Mouse (Mus musculus) right cerebral cortex, postnatal 4 days (tissue): ENCODE measurements around the gene Klc3.

Experiments
- DNase-seq: peaks from one replicate; pipeline ENCODE4 v3.0.0-alpha.2; 2022

Klc3 gene

DNA sequence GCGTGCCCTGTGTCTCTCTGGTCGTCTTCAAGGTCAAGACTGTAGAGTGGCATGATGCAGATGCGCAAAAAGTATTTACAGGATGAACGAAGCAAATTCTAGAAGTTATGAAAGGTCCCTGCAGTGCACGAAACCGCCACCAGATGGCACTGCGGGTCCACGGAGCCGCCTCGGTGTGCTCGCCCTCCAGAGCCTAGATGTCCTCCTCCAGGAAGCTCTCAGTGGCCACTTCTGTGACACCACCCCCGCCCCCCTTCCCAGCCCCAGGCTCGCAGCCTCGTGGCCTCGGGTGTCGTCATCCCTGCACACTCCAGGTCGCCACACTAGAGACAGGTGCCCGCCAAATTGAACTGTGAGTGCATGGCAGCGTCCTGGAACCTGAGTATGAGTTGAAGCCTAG, 1.5 kb upstream of the Klc3 start:
- DNase-seq, result peak; percentile 93

DNA sequence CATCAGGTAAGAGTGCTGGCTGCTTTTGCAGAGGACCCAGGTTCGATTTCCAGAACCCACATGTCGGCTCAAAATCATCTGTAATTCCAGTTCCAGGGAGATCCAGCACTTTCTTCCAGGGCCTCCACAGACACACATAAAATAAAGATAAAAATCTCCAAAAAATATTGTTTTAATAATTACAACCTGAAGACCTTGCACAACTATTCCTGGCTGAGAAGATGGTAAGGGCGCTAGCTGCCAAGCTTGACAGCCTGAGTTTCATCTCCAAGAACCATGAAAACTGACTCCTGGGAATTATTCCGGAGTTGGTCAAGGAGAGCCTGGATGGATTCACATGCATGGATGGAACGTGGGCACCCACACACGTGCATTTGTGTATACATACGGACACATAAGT, 572 bp upstream of the Klc3 start, which contains the start of gene Ckm:
TSS of gene Ckm (plus strand) at position 301 of the 400 bp plus-strand sequence.
- no peak for DNase-seq

DNA sequence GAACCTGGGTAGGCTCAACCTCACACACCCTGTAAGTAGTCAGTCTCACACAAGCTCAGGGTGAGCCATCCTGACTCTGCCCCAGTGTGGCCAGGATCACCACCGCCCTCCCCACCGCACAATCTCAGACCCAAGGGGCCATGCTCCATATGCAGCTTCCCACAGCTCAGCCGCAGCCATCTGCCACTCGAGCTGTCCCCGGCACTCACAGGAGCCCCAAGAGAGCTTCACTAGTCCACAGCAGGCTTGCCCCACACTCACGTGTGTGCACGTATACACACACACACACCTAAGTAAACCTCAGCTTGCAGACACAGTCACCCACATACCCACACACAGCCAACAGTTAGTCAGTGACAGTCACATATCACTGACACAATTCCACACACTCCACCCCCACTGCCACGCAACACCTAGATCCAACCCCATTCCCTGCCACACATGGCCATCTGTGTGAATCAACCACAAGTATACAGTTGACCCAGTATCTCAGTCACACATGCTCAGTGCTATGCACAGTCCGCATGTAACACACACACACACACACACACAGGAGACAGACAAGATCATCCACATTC, 1.3 kb downstream of the Klc3 start:
- DNase-seq, result no peak

DNA sequence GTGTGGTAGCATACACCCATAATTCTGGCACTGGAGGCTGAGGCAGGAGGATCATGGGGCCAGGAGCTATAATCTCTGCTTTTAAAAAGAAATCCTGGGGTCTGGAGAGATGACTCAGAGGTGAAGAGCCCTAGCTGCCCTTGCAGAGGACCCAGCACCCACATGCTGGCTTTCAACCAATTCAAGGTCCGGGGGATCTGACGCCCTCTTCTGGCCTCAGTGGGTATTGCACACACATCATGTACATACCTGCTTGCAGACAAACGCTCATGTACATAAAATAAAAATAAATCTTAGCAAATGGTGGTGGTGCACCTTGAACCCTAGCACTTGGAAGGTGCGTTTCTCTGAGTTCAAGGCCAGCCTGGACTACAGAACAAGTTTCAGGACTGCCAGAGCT, 3.0 kb downstream of the Klc3 start:
- no peak for DNase-seq

DNA sequence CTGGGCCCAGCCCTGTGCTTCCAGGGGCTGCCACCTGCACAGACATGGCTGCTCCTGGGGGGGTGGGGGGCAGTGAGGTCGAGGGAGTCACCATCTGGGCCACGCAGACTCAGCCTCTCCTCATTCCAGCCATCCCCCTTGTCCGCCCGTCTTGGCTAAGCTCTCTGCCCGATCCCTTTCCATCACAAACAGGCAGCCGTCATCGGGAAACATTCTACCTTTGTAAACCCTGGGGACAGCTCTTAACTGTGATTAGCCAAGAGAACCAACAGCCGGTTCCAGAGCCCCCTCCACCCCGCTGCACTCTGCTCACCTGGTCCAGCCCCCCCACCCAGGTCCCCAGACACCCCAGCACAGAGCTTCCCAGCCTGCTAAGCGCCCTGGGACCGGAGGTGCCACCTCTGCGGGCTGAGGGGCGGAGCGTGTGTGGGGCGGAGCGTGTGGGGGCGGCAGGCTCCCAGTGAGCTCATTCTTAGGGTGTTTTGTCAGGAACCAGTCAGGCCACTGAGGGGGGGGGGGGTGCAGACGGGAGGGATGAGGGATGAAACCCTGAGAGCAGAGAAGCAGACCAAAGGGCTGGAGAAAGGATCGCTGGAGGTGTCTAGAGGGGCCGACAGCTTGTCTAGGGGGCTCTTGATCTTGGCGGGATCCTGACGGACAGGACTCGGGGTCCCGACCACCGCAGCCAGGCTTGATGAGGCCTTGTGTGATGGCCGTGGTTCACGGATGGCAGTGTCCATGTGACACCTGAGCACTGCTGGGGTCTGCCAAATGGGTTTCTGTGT, 4.2 kb downstream of the Klc3 start:
- no peak for DNase-seq

DNA sequence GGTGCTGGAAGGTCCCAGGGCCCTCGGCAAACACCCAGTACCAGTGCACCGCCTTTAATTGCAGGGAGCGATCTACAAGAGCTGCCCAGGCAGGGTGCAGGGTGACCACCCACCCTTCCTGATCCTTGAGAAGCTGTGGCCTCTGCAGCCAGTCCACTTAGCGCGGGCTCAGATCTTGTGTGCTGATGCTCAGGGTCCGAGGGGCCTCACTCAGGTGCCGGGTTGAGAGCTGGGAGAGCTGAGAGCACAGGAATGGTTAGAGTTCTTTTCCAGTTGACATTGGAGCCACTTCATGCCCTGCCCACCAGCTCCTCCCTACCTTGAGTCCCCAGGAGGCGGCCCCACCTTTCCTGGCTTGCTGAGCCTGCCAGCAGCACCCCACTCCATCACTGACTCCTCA, 9.4 kb downstream of the Klc3 start:
- DNase-seq, result no peak

DNA sequence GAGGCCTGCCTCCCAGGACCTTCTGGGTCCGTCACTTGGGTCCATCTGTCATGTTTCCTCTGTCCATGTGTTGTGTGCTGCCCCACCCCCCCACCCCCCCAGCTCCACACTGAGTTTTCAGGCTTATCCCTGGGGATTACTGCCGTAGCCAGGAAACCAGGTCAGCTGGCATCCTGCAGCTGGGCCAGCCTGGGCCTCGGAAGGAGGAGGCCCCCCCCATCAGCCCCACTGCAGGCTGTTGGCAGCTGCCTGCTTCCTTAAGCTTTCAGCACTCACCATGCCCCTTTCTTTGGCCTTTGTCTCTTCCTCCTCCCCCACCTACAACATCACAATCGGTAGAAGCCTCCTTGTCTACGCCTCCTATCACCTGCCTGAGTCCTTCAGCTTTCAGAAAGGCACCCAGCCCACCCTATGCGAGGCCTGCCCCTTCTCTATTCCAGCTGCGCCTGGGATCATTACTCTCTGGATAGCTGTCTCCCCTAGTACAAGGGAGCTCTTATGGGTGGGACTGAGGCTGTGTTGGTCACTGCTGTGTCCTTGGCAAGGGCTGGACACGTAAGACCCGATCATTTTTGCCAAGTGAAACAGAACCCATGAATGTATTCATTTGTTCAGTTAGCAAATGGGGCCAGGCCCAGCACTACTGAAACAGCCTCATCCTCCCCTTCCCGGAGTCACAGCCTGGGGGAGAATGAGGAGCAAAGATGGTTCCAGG, 15.0 kb downstream of the Klc3 start:
- no peak for DNase-seq

DNA sequence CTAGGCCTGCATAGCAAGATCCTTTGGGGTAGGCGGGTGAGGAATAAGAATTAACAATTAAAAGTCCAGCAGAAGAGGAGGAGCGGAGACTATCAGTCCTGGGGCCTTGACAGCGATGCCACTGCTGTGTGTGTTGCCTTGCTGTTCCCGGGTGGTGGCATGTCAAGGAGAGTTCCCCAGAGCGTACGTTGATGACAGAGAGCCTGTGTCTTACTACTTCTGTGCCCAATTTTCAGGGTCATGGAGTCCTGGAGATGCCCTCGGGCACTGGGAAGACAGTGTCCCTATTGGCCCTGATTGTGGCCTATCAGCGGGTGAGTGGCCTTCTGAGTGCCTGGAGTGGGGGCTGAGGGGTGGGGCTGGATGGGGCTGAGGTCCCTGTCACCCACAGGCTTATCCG, 20.2 kb downstream of the Klc3 start:
- DNase-seq, result no peak

DNA sequence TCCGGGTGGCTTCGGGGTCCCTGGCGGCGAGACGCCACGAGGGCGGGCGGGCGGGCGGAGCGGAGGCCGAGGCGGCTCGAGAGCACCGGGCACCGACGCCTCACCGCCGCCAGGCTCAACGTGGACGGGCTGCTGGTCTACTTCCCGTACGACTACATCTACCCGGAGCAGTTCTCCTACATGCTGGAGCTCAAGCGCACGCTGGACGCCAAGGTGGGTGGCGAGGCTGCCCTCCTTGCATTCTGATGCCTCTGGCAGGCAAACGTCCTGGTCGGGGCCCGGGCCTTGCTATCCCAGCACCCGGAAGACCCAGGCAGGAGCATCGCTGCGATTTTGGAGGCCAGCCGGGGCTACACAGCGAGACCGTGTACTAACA, 21.8 kb downstream of the Klc3 start:
- DNase-seq, result no peak

DNA sequence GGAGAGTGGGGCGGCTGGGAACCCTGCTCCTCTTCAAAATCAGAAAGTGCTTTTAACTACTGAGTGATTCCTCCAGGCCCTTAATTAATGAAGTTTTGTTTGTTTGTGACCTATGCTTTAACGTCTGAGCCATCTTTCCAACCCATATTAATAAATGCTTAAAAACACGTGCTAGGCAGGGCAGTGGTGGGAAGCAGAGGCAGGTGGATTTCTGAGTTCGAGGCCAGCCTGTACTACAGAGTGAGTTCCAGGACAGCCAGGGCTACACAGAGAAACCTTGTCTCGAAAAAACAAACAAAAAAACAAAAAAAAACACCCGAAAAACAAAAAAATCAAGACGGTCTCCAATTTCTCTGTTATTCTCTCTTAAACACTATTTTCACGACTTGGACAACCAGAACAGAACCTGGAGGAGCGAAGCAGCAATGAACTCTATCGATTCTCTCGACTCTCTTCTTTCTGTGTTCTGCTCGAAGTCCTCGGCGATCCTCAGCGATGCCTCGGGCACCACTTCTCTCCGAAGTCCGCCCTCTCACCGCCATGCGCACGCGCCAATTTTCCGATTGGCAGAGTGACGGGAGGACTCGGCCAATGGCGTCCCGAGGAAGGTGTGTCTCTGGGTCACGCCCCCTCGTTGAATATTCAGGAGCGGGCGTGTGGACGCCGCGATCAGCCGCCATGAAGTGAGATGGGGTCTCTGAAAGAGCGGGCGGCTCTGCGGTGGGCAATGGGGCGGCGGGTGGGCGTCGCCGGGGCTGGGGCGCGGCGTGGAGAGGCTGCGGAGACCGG, 22.3 kb downstream of the Klc3 start, which contains the start of gene Ercc2:
TSS of gene Ercc2 (plus strand) at position 634 of the 789 bp plus-strand sequence.
- DNase-seq, result peak; percentile 99

DNA sequence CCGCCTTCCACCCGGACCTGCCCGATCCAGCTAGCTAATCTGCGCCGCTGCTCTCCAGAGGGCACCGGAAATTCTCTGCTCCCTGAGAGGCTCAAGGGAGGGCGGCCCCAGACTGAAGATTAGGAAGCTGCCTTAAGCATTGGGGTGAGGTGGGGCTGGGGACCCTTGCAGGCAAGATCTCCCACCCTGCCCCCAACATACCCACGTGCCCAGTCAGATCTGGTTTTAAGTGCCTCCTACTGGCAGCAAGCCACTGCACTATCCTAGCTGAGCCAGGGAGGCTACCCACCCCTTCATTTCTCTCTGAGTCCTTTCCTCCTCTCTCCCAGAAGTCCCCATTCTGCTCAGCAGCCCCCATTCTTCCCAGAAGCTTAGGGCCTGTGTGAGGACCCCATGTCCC, 25.9 kb downstream of the Klc3 start:
- no peak for DNase-seq

DNA sequence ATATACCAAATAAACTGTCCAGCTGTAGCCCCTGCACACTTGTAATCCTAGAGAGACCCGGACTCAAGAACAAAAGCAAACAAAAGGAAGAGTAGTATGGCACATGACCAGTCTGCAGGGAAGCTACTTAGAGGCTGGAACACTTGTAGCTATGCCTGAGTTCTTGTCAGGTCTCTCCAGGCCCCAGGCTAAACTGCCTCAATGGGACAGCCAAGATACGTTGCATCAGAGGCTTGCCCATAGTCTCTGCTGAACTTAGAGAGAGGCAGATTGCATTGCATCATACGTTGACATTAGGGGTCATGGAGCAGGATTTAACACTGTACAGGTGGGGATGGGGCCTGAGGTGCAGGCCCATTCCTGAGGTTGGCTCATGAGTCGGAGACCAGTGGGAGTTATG, 27.9 kb downstream of the Klc3 start:
- no peak for DNase-seq

DNA sequence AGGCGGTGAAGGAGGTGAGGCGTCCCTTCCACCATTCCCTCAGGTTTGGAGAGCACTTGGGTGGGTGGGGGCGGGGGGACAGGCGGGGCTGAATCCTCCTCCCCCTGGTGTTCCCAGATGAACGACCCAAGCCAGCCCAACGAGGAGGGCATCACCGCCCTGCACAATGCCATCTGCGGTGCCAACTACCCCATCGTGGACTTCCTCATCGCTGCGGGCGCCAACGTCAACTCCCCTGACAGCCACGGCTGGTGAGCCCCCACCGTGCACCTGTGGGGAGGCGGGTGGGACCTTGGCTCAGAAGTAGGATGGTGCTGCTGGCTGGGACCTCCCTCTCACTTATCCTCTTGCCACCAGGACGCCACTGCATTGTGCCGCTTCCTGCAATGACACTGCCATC, 28.5 kb downstream of the Klc3 start:
- DNase-seq, result no peak

DNA sequence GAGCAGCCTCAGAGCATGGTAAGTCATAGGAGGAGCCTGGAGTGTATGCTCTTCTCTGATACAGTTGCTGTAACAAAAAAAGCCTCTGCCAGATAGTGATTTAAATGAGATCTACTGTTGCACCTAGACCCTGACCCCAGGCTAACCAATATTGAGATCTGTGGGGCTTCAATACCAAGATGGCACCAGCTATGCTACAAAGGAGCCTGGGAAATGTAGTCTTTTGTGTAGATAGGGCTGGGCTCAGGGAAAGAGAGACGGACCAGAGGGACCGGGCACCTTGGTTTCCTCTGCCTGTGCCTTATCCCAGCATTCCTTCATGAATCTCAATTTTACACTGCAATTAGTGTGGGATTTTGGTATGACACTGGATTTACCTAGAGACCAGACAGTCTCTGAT, 30.5 kb downstream of the Klc3 start:
- DNase-seq, result no peak

DNA sequence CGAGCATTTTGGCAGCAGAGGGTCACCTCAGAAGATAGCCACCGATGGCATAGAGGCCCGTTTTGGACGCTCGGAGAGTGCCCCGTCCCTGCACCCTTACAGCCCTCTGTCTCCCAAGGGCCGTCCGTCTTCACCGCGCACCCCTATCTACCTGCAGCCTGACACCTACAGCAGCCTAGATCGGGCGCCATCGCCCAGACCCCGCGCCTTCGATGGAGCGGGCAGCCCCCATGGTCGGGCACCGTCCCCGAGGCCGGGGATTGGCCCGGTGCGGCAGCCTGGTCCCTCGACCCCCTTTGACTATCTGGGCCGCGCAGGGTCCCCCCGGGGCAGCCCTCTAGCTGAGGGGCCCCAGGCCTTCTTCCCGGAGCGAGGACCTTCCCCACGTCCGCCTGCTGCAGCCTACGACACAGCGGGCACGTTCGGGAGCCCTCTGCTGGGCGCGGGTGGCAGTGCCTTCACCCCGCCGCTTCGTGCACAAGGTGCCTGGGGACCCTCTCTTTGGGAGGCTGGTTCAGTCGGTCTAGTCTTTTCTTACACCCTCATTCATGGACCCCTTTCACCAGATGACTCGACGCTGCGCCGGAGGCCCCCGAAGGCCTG, 34.0 kb downstream of the Klc3 start:
- DNase-seq, result peak; percentile 84

DNA sequence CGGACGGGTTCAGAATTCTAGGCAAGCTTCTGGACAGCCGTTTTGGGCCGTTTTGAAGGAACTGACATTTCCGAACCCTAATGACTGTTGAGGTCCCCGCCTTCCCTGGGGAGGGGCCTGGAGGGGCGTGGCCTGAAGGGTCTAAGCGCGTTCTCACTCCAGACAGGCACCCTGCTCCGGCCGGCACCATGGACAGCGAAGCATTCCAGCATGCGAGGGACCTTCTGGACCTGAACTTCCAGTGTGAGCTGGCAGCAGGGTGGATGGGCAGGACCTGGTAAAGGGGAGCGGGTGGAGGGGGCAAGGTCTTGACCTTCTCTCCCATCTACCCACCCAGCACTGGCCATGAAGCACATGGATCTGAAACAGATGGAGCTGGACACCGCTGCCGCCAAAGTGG, 35.5 kb downstream of the Klc3 start:
- DNase-seq, result no peak

DNA sequence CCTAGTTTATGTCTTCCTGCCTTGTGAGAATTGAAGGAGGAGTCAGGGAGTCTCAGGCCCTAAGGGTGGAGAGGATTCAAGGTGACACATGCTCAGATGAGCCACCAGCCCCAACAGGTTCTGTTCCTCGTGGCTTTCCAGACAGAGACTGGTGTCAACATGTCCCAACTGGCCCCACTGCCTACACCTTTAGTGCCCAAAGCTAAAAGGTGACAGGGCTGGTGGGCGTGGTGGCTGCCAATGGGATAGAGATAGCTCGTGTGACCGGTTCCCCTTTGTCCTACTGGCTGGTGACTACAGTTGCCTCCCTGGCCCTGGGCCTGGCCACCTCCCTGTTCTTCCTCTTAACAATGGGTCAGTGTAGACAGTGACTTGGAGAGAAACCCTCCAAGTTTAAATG, 38.5 kb downstream of the Klc3 start:
- no peak for DNase-seq

DNA sequence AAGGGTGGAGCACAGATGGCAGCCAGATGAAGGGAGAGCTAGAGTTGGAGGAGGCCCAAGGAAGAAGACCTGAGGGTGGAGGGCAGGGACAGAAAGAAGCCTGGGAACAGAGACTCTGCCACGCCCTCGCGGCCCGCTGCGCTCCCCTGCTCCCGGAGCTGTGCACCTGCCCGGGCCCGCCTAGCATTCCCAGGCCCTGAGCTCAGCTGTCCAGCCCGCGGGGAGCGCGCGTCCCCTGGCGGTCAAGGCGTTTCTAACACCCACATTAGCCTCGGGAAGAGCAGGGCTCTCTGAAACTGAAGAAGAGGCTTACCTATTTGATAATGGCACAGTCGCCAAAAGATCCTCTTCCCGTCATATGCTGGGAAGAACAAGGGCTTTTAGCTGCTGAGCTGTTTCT, 40.0 kb downstream of the Klc3 start:
- DNase-seq, result no peak

DNA sequence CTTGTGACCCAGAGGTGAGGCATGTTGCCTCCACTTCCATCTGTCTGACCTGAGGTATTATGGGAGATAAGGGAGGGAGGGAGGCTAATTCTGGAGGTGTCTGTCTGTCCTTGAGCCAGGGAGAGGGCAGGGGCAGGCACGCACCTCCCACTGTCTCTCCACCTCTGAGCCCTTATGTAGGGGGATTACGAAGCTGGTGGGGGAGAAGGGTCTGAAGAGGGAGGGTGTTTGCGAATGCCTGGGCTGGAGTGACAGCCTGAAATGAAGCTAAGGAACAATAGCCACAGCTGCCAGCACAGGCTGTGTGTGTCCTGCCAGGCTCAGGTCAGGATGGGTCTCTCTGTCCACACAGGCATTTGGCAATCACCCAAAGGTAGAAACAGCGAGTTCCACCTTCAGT, 41.6 kb downstream of the Klc3 start:
- no peak for DNase-seq

DNA sequence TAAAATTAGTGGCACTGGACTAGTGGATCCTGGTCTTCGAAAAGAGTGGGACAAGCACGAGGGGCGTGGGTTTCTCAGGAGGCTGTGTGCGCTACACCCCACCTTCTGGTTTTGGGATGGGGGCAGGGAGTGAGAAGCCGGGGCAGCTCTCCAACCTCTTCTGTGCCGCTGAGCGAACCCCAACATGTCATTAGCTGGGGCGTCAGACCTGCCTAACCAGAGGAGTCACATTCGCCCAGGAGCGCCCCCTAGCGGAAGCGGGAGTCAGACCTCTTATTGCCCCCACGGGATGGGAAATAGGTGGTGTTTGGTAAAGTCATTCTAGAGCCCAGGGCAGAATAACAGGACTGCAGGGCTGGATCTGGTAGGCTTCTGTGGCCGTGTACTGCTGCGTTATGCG, 42.2 kb downstream of the Klc3 start:
- peak; percentile 78 for DNase-seq

DNA sequence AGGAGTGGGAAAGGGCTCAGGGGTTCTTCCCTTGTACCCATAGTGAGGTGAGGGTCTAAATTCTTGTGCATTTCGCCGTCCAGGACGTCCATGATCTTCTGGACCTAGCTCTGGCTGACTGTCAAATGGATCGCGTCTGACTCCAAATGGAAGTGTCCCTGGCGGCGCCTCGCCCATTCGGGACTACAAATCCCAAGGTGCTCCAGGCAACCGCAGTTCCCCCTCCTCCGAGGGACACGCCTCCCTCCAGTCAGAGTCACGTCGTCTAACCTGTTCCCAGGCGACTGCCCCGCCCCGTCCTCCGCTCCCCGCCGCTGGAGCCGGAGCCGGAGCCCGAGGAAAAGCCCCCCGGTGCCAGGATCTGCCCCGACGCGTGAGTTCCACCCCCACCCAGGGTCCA, 43.0 kb downstream of the Klc3 start:
- DNase-seq, result peak; percentile 85

DNA sequence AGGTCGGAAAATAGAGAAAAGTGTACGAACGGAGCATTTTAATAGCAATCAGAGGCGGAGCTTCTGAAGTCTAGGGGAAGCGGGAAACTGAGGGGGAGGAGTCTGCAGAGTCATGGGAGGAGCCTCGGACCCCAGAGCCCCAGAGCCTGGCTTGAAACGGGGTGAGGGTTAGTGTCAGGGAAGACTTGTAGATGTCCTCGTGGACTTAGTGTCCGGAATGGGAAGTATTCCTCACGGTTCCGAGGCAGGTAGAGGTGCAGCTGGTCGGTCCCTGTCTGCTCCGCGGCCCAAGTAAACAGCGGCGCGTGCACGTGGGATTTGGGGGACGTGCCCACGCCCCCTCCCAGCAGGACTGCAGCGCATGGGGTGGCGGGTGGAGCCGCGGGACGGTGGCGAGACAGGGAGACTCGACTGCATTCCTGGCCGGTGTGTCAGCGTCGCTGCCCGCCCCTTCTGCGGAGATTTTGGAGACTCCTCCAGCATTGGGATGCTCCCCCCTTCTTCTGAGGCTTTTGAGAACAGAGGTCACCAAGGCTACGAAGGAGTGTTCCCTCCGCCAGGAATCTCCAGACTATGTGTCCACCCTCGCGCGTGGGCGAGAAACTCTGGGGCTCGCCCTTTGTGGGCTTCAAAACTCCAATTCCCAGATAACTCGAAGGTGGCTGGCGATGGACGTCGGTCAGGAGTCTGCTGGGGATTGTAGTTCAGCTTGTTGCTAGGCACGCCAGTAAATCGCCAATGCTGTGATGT, 43.8 kb downstream of the Klc3 start:
- peak; percentile 58 for DNase-seq
